In genomic region chr15:101332370-101332769, GRCm38 (mm10) we compare ENCODE assay signal across 20 mouse cellular contexts. TPM values are rescaled to one million over a fixed set of nuclear protein-coding genes. Genes with fewer than 3 reads are reported as not detected.
DNase-seq lines count a peak whose midpoint lies in the region.
"Had no signal": no experiment of that assay in that cellular context is flagged by ENCODE, and none has a peak within 500 bp of the region (broad histone marks: within the 10 kb centered on the region; RNA-seq: fewer than 3 reads in every experiment).

No protein-coding gene starts in this region.

- DNase-seq in heart, adult 11 months, result peak; percentile 94
- no peak for DNase-seq in heart, postnatal 10 days
- peak; percentile 61 for DNase-seq in urinary bladder, postnatal 14 days (ENCODE audit: low spot score)
- no peak for DNase-seq in urinary bladder, postnatal 10 days (ENCODE audit: low spot score)
- peak; percentile 36 for DNase-seq in lung, postnatal 14 days
- DNase-seq in spleen, adult 12 weeks (ENCODE audit: low spot score), result no peak
- no peak for DNase-seq in T-cell, adult 2 months (ENCODE audit: low spot score)
- no peak for DNase-seq in ovary, adult 18-20 months (ENCODE audit: low spot score)
- DNase-seq: adrenal gland, postnatal 25 days; cerebellum, adult 11-12 months; cerebellum, postnatal 14 days; embryo, embryonic 11 days; gastrocnemius, postnatal 14 days; heart, postnatal 14 days; kidney, adult 9 months; kidney, postnatal 36 days; layer of hippocampus, adult 9-11 months; liver, embryonic 13.5 days; spleen, adult 18-20 months; thymus, postnatal 14 days had no signal

- intact Hi-C loops in heart, postnatal 10 days (cut with DNase I), result loop anchor here (10.0 kb wide), 1 partner anchor 372 kb away; no protein-coding TSS in a partner anchor

RNA-seq across cellular contexts. Expression of gene Krt80, which starts 37.6 kb away (rescaled TPM):
- total RNA-seq in heart, postnatal 10 days (2021), result 1 to 10 TPM; 1.7 to 2.2 TPM

RNA-seq across cellular contexts. Expression of gene 6030408B16Rik, which starts 39.4 kb away (rescaled TPM):
- total RNA-seq in heart, postnatal 10 days (2021), result 1 to 10 TPM; 2.3 to 3.6 TPM

RNA-seq across cellular contexts. Expression of gene Atg101, which starts 48.3 kb away (rescaled TPM):
- total RNA-seq in heart, postnatal 10 days (2021), result 10 to 100 TPM; 24.1 to 28.2 TPM

Comparison
In these comparisons a context has a peak if more than half of its experiments do, and no peak if none do; other contexts are left out.
1. DNase-seq: peak in heart, adult 11 months (single experiment), urinary bladder, postnatal 14 days (single experiment) and lung, postnatal 14 days (single experiment); none in heart, postnatal 10 days (0 of 2), urinary bladder, postnatal 10 days (single experiment), spleen, adult 12 weeks (single experiment), T-cell, adult 2 months (single experiment) and ovary, adult 18-20 months (single experiment).